Mouse (Mus musculus): ENCODE measurements around the gene Lrrc56. TPM values are rescaled to one million over a fixed set of nuclear protein-coding genes. Genes with fewer than 3 reads are reported as not detected.
"Not testable (repeated sequence)": the region's sequence is repeated elsewhere in the genome, so short reads cannot be mapped to it uniquely, and the experiment has no call there.

The Lrrc56 gene
- polyA plus RNA-seq, 1 experiment: 15.8 TPM

- WGBS: 88% methylated on average over 3 of the region's 3 CpGs
- TF ChIP-seq CTCF (IDR thresholded peaks at IDR 0.05; ENCODE audit: insufficient read depth, low read length): no peak
- no peak for TF ChIP-seq POLR2A (IDR thresholded peaks at IDR 0.05; ENCODE audit: borderline replicate concordance, extremely low read depth, low read depth, low read length)
- peaks cover 8% of the 10 kb centered on the region for H3K4me1 ChIP-seq (ENCODE audit: control insufficient read depth, insufficient read depth, low read length)
- DNase-seq: no peak
- no peak overlapping the region for H3K4me3 ChIP-seq (replicated peaks; ENCODE audit: extremely low read depth, low read depth, low read length)
Observed at GRCm38 (mm10) chr7:141231111-141231510, 37.2 kb downstream of the Lrrc56 start.

- WGBS: 91% methylated on average over 8 of the region's 10 CpGs
Observed at GRCm38 (mm10) chr7:141231551-141231950, 37.6 kb downstream of the Lrrc56 start.

GRCm38 (mm10) chr7:141250486-141250885 lies 56.5 kb downstream of the Lrrc56 start:
- not testable (repeated sequence) for DNase-seq; H3K4me1 ChIP-seq (ENCODE audit: control insufficient read depth, insufficient read depth, low read length)
- WGBS: 63% methylated on average over 4 of the region's 4 CpGs

More at GRCm38 (mm10) chr7:141231551-141231950, 37.6 kb downstream of the Lrrc56 start:
- no peak for DNase-seq
- peaks cover 8% of the 10 kb centered on the region for H3K4me1 ChIP-seq (ENCODE audit: control insufficient read depth, insufficient read depth, low read length)
- no peak for TF ChIP-seq CTCF (IDR thresholded peaks at IDR 0.05; ENCODE audit: insufficient read depth, low read length)
- no peak for TF ChIP-seq POLR2A (IDR thresholded peaks at IDR 0.05; ENCODE audit: borderline replicate concordance, extremely low read depth, low read depth, low read length)
- H3K4me3 ChIP-seq (replicated peaks; ENCODE audit: extremely low read depth, low read depth, low read length): no peak overlapping the region

GRCm38 (mm10) chr7:141256159-141256558 lies 62.2 kb downstream of the Lrrc56 start:
- Histone ChIP-seq H3K4me1 (ENCODE audit: control insufficient read depth, insufficient read depth, low read length) (no peaks in the 10 kb centered on the region), H3K4me3 (replicated peaks; ENCODE audit: extremely low read depth, low read depth, low read length) (no peak overlapping the region)
- TF ChIP-seq POLR2A (IDR thresholded peaks at IDR 0.05; ENCODE audit: borderline replicate concordance, extremely low read depth, low read depth, low read length): no peak
- TF ChIP-seq CTCF (IDR thresholded peaks at IDR 0.05; ENCODE audit: insufficient read depth, low read length): no peak
- no peak for DNase-seq
- 92% methylated on average over 10 of the region's 10 CpGs for WGBS

More at GRCm38 (mm10) chr7:141250486-141250885, 56.5 kb downstream of the Lrrc56 start:
- H3K4me3 ChIP-seq (replicated peaks; ENCODE audit: extremely low read depth, low read depth, low read length): not testable (repeated sequence)

Other genes starting within 250 kb of the Lrrc56 start
- 3.2 and 5.2 TPM in 2 replicates for gene Ifitm5, start 243.9 kb upstream of the Lrrc56 start, polyA plus RNA-seq (2012; rRNA removed)
- 0.63 TPM in 1 of 2 replicates, not detected in the other for gene Gm45717, start 238.2 kb upstream of the Lrrc56 start, polyA plus RNA-seq (2012; rRNA removed)
- 1,180 and 1,190 TPM in 2 replicates for gene Ifitm2, start 238.2 kb upstream of the Lrrc56 start, polyA plus RNA-seq (2012; rRNA removed)
- gene Ifitm1, start 226.9 kb upstream of the Lrrc56 start, polyA plus RNA-seq (2012; rRNA removed): 227 and 261 TPM in 2 replicates
- 560 and 814 TPM in 2 replicates for gene Ifitm3, start 183.4 kb upstream of the Lrrc56 start, polyA plus RNA-seq (2012; rRNA removed)
- 10.6 and 24.3 TPM in 2 replicates for gene Ifitm6, start 176.2 kb upstream of the Lrrc56 start, polyA plus RNA-seq (2012; rRNA removed)
- not detected in 2 replicates for gene Gm17387, start 165.0 kb upstream of the Lrrc56 start, polyA plus RNA-seq (2012; rRNA removed)
- 0.33 and 0.36 TPM in 2 replicates for gene B4galnt4, start 133.1 kb upstream of the Lrrc56 start, polyA plus RNA-seq (2012; rRNA removed)
- gene Pkp3, start 115.9 kb upstream of the Lrrc56 start, polyA plus RNA-seq (2012; rRNA removed): 23.8 and 47.7 TPM in 2 replicates
- gene Sigirr, start 93.6 kb upstream of the Lrrc56 start, polyA plus RNA-seq (2012; rRNA removed): 40.5 and 40.6 TPM in 2 replicates
- gene Ano9, start 76.4 kb upstream of the Lrrc56 start, polyA plus RNA-seq (2012; rRNA removed): 2.8 and 10.7 TPM in 2 replicates
- 22.9 and 24.1 TPM in 2 replicates for gene Ptdss2, start 71.8 kb upstream of the Lrrc56 start, polyA plus RNA-seq (2012; rRNA removed)
- gene Rnh1, start 21.3 kb upstream of the Lrrc56 start, polyA plus RNA-seq (2012; rRNA removed): 128 and 195 TPM in 2 replicates
- gene Hras, start 152 bp upstream of the Lrrc56 start, polyA plus RNA-seq (2012; rRNA removed): 77.3 and 91.5 TPM in 2 replicates
- gene Lmntd2, start 19.9 kb downstream of the Lrrc56 start, polyA plus RNA-seq (2012; rRNA removed): 4.4 and 5.6 TPM in 2 replicates
- 87.1 and 92.9 TPM in 2 replicates for gene Rassf7, start 21.7 kb downstream of the Lrrc56 start, polyA plus RNA-seq (2012; rRNA removed)
- 18.9 and 22.5 TPM in 2 replicates for gene Phrf1, start 34.6 kb downstream of the Lrrc56 start, polyA plus RNA-seq (2012; rRNA removed)
- 48.8 and 49.7 TPM in 2 replicates for gene Irf7, start 72.3 kb downstream of the Lrrc56 start, polyA plus RNA-seq (2012; rRNA removed)
- 0.11 and 1.5 TPM in 2 replicates for gene Cdhr5, start 82.6 kb downstream of the Lrrc56 start, polyA plus RNA-seq (2012; rRNA removed)
- gene Sct, start 85.0 kb downstream of the Lrrc56 start, polyA plus RNA-seq (2012; rRNA removed): not detected in 2 replicates
- gene Drd4, start 97.8 kb downstream of the Lrrc56 start, polyA plus RNA-seq (2012; rRNA removed): not detected in 2 replicates
- gene Deaf1, start 133.5 kb downstream of the Lrrc56 start, polyA plus RNA-seq (2012; rRNA removed): 18.6 and 22.7 TPM in 2 replicates
- gene Tmem80, start 133.6 kb downstream of the Lrrc56 start, polyA plus RNA-seq (2012; rRNA removed): 37.2 and 49.2 TPM in 2 replicates
- 112 and 143 TPM in 2 replicates for gene Eps8l2, start 144.7 kb downstream of the Lrrc56 start, polyA plus RNA-seq (2012; rRNA removed)
- gene Taldo1, start 198.0 kb downstream of the Lrrc56 start, polyA plus RNA-seq (2012; rRNA removed): 145 and 204 TPM in 2 replicates
- gene Gatd1, start 220.0 kb downstream of the Lrrc56 start, polyA plus RNA-seq (2012; rRNA removed): 57.1 and 64.8 TPM in 2 replicates
- 0.38 and 0.56 TPM in 2 replicates for gene Cend1, start 235.3 kb downstream of the Lrrc56 start, polyA plus RNA-seq (2012; rRNA removed)
- gene Slc25a22, start 243.7 kb downstream of the Lrrc56 start, polyA plus RNA-seq (2012; rRNA removed): 47.3 and 48.6 TPM in 2 replicates
- gene Pidd1, start 249.9 kb downstream of the Lrrc56 start, polyA plus RNA-seq (2012; rRNA removed): 6.7 and 7.1 TPM in 2 replicates

Data from lung, adult 2 months (tissue).